Mouse (Mus musculus) monocyte, adult 2 months (primary cell): ENCODE results near the gene Tom1l2.

ENCODE experiments used
- DNase-seq, 2 experiments: peaks; one replicate each; pipeline ENCODE4 v3.0.0; 2022; ENCODE audit warnings: low spot score in 2 of 2, low read depth in 1 of 2

Tom1l2 gene

DNA sequence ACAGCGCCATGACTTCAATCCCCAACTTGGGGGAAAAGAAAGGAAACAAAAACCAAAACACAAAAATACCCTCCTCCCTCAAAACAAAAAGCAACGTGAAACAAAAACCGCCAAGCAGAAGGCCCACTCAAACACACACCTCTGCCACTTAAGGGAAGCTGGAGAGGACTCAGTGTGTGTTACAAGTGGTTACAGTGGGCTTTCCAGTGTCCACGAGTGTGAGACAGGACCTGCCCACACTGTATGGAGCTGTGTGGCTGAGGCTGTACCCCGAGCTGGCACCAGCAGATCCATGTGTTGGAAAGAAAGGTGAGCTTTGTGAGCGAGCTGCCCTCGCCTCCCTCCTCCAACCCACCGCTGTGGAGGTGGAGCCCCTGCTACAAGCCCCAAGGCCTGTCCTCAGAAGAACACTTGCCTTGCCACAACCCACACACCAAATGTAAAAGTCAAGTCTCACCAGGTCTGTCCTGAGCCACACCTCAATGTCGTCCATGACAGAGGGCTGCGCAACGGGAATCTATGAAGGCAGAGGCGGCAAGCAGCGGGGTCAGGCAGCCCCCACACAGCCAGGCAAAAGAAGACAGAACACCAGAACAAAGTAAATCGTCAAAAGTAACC is 120.2 kb downstream of the Tom1l2 start:
- no peak for DNase-seq

GRCm38 (mm10) chr11:60231951-60232350 is 120.8 kb downstream of the Tom1l2 start:
- DNase-seq, result no peak

GRCm38 (mm10) chr11:60231326-60231725 is 121.4 kb downstream of the Tom1l2 start:
- no peak for DNase-seq

- no peak for DNase-seq
Observed at GRCm38 (mm10) chr11:60230512-60230911, 122.2 kb downstream of the Tom1l2 start.

GRCm38 (mm10) chr11:60229821-60230220 is 122.9 kb downstream of the Tom1l2 start:
- DNase-seq, result no peak

GRCm38 (mm10) chr11:60228525-60228924 is 124.2 kb downstream of the Tom1l2 start:
- no peak for DNase-seq

DNA sequence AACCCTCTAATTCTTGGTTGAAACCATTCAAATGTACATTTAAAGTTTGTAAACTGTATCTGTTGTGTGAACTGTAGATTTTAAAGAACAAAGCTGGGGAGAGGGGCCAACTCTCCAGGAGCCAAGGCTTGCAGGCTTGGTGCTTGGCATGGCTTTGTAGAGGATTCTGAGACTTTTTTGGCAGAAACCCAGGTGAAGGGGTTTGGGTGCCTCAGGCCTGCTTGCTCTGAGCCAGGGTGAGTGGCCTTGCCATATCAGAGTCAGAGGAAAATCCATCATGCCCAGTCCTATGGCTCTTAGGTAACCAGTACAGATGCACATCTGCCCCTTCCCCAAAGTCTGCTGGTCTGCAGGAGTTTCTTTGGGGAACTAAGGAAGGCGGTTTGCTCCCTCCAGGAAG is 126.8 kb downstream of the Tom1l2 start:
- DNase-seq, result no peak

- DNase-seq, result no peak
Observed at GRCm38 (mm10) chr11:60224676-60225075, 128.0 kb downstream of the Tom1l2 start.

DNA sequence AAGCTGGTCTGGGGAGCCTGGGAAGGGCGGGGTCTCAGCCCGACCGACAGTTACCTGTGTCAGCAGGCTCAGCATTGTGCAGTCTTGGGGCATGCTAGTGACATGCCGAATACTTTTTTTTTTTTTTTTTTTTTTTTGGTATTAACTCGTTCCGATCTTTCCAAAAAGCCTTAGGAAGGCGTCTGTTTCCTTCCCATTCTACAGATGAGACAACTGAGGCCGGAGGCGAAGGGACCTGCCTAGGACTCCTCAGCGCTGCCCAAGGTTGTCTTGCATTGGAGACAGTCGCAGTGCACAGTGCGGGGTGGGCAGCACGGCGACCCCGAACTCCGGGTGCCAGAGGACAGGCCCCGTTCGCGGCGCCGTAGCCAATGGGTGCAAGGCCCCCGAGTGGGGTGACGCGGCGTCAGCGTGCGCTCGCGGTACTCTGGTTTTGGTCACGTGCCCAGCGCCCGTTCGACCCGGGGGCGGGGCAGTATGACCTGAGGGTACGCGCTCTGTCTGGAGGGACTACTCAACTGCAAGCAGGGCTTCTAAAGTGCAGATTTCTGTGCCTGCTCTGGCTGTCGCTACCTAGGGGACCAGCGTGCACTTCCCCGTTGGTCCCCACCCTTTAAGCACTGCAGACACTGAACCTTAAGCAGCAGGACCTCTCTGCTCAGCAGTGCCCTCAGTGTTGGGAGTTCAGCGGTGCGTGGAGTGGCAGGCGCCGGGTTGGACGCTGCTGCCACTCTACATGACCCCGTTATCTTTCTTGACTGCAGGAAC is 130.1 kb downstream of the Tom1l2 start, which contains the start of gene Srebf1:
Gene Srebf1 (minus strand): TSS at position 113 of the 768 bp plus-strand sequence.
- peak; percentile 32 to 70 for DNase-seq

DNA sequence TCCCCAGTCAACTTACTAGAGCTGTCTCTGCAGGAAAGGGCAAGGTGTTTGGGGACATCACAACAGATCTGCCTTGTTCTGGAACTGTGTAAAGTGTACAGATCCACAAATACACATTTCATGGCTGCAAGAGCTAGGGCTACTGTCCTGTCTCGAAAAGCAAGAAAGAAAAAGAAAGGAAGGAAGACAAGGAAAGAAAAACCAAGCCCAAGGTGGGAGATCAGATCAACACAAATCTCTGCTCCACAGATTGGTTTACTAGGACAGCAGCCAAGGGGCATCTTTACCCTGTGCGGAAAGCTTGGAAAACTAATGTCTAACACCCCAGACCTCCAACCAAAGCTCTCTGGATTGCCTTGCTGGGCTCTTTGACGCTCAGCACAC is 130.6 kb downstream of the Tom1l2 start:
- DNase-seq, result no peak

DNA sequence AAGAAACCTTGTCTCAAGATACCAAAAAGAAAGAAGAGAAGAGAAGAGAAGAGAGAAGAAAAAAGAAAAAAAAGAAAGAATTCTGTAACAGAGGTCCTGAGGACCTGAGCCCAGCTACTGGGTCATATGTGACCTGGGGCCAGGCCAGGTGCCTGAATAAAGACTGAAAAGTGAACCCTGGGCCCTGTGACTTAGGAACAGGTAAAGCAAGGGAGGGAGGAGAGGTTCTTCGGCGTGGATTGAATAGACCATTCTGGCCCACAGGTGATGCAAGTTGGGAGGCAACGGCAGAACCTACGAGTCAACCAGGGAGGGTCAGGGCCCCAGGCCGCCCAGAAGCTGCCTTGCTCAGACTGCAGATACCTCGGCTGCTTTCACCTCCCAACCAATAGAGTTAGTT is 131.3 kb downstream of the Tom1l2 start:
- no peak for DNase-seq

DNA sequence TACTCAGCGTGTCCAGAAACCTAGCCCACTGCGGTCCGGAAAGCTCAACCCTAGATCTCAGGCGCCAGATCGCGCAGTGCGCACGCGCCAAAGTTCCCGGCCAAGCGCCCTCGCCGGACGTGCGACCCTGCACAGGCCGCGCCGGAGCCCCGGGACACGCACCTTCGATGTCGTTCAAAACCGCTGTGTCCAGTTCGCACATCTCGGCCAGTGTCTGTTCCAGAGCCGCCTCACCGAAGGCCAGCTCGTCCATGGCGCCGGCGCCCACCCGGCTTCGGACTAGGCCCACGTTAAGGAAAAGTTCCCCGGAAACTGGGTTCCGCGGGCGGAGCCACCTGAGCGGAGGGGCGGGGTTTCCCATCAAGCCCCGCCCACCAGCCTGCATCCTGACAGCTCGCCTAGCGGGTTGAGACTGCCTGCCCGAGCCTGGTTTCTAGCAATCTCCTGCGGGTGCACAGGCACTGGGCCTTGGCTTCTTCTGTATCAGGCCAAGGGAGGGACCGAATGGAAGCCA is 132.4 kb downstream of the Tom1l2 start:
- peak; percentile 80 to 86 for DNase-seq

DNA sequence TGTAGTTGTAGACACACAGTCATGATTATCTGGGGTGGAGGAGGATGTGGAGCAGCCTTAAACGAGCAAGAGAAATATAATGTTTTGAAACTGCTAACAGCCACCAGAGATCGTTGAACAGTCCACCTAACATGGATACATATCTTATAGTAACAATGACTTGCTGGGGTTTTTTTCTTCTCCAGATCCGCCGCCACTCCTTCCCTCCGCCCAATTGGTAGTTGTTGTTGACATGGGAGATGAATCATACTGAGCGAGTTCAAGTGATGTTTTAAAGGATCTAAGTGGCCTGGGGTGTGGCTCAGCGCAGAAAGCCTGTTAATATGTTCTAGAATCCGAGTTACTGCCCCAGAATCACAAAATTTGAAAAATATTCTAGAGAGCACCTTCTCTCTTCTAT is 133.1 kb downstream of the Tom1l2 start:
- DNase-seq, result no peak

- no peak for DNase-seq
Observed at GRCm38 (mm10) chr11:60217467-60217866, 135.2 kb downstream of the Tom1l2 start.

- DNase-seq, result no peak
Observed at GRCm38 (mm10) chr11:60216671-60217070, 136.0 kb downstream of the Tom1l2 start.

DNA sequence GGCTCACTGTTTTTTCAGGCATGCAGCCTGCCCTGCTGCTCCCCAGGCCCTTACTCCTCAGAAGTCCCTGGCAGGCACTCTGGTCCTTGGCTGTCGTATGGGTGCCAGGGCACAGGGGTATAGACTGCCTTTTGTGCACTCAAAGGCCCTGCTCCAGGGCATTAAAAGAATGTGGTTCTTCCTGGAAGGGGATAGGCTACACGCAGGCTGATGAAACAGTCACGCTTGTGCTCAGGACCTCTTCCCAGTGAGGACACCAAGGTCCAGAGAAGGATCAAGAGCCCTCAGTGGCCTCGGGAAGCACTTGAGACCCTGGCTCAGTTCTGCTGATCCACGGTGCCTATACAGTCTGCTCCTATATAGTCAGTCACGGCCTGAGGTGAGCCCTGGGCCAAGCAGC is 139.4 kb downstream of the Tom1l2 start:
- DNase-seq, result no peak

GRCm38 (mm10) chr11:60211761-60212160 is 140.9 kb downstream of the Tom1l2 start:
- DNase-seq, result no peak

- DNase-seq, result no peak
Observed at GRCm38 (mm10) chr11:60211152-60211551, 141.6 kb downstream of the Tom1l2 start.

GRCm38 (mm10) chr11:60210305-60210724 is 142.4 kb downstream of the Tom1l2 start:
- DNase-seq, result peak; percentile 74 to 87

DNA sequence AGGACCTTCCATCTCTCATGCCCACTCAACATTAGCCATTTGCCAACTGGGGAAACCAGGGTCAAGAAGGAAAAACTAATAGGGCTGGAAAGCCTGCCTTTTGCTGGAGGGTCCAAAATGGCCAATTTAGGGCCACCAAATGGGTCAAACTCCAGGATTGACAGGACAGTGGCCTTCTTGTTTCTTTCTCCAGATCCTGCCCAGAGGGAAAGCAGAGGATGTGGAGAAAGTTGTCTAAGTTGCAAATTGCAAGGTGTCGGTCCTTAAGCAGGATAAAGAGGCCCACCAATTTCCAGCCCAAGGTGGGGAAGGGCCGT is 142.8 kb downstream of the Tom1l2 start:
- no peak for DNase-seq

- DNase-seq, result no peak
Observed at GRCm38 (mm10) chr11:60209217-60209932, 143.3 kb downstream of the Tom1l2 start.

- DNase-seq, result no peak
Observed at GRCm38 (mm10) chr11:60208712-60209111, 144.0 kb downstream of the Tom1l2 start.
